Mouse (Mus musculus) liver, postnatal 0 days (tissue): ENCODE measurements around the gene Ube2ql1. TPM values are rescaled to one million over a fixed set of nuclear protein-coding genes. Genes with fewer than 3 reads are reported as not detected.

ENCODE experiments used
- ATAC-seq: fragments of 200-750 bp; cut with Nextera tagmentation; 2 replicates; pipeline ENCODE4 v1.8.0; 2017; ENCODE audit warnings: mild to moderate bottlenecking, moderate library complexity
- DNase-seq: peaks from one replicate; pipeline ENCODE4 v3.0.0-alpha.2; 2016
- H3K27ac ChIP-seq: fragments of 300-500 bp; sonication (generic); 2 replicates; pipeline ENCODE4 v1.5.1; 2014; ENCODE audit warnings: antibody characterized with exemption, moderate library complexity, mild to moderate bottlenecking, low read depth
- H3K27me3 ChIP-seq: fragments of 300-500 bp; sonication (generic); 2 replicates; pipeline ENCODE4 v1.6.1; 2014; ENCODE audit warnings: low read length, control low read depth, mixed read lengths; ENCODE audit not compliant: insufficient read depth
- H3K36me3 ChIP-seq: fragments of 300-500 bp; sonication (generic); replicated peaks from 2 replicates; pipeline ENCODE4 v1.6.1; 2014; ENCODE audit warnings: mild to moderate bottlenecking, control low read depth, low read length, moderate library complexity, mixed read lengths; ENCODE audit not compliant: insufficient read depth
- H3K4me1 ChIP-seq: fragments of 300-500 bp; sonication (generic); 2 replicates; pipeline ENCODE4 v1.6.1; 2014; ENCODE audit warnings: antibody characterized with exemption, mild to moderate bottlenecking, control low read depth; ENCODE audit not compliant: insufficient read depth
- H3K4me2 ChIP-seq: fragments of 300-500 bp; sonication (generic); 2 replicates; pipeline ENCODE4 v1.6.1; 2014; ENCODE audit warnings: low read depth, mild to moderate bottlenecking, low read length, moderate library complexity, mixed read lengths
- H3K4me3 ChIP-seq: fragments of 300-500 bp; sonication (generic); 2 replicates; pipeline ENCODE4 v1.5.1; 2014; ENCODE audit warnings: low read depth, low read length
- H3K9ac ChIP-seq: fragments of 300-500 bp; sonication (generic); replicated peaks from 2 replicates; pipeline ENCODE4 v1.6.1; 2014; ENCODE audit warnings: mild to moderate bottlenecking, moderate library complexity
- H3K9me3 ChIP-seq: fragments of 300-500 bp; sonication (generic); 2 replicates; pipeline ENCODE4 v1.6.1; 2016; ENCODE audit warnings: mild to moderate bottlenecking, control low read depth, low read length, mixed read lengths
- CTCF ChIP-seq: sonication (generic); IDR thresholded peaks from 2 replicates; pipeline ENCODE4 v1.5.1; 2016; ENCODE audit warnings: antibody characterized with exemption, low read depth
- EP300 ChIP-seq: IDR thresholded peaks from 2 replicates; pipeline ENCODE4 v1.6.1; 2016; ENCODE audit warnings: antibody characterized with exemption, low read depth, mild to moderate bottlenecking
- WGBS: fragments of 180-500 bp; shearing (Covaris S2); extraction: QIAGEN DNeasy Blood & Tissue Kit; methylation state at CpG from one replicate; pipeline ENCODE4 v1.1.7; 2014; ENCODE audit not compliant: insufficient replicate concordance; 5-methylcytosine and 5-hydroxymethylcytosine counted together
- polyA plus RNA-seq: library from polyadenylated mRNA; unstranded; fragments of >200 nt; fragmentation: Nextera tagmentation; extraction: Ambion mirVana; gene quantifications from 2 replicates; pipeline ENCODE4 v1.2.1, GENCODE M21; 2015

Ube2ql1 gene
- 0.09 TPM in 1 of 2 replicates, not detected in the other for polyA plus RNA-seq

DNA sequence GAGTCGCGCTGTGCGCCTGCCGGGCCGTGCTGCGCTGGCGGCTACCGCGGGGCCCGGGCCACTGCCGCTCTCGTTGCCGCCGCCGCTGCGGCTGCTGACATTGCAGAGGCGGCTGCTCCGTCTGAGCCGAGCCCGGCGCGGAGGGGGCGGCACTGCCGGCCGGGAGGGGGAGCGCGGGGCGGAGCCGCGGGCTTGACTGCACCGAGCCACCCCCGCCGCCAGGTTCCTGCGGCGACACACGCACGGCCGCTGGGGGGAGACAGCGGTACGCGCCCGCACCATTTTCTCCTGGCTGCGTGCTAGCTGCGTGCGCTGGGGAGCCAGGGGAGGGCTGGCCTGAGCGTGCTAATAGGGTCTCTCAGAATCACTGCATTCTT, at the start of gene Ube2ql1:
Gene Ube2ql1, minus strand, starts transcription at position 131 of the 377 bp plus-strand sequence.
- Histone ChIP-seq H3K4me1 (peaks cover 8% of the 10 kb centered on the region; the same call in 1 of the 2 replicates), H3K27ac (no peak within 1 kb of the TSS), H3K27me3 (peaks cover 47% of the 10 kb centered on the region), H3K9ac (peak within 1 kb of the TSS; percentile 38; the same call in 1 of the 2 replicates), H3K4me3 (peak within 1 kb of the TSS; percentile 56), H3K4me2 (peak within 1 kb of the TSS; percentile 85), H3K36me3 (no peaks in the 10 kb centered on the region), H3K9me3 (no peaks in the 10 kb centered on the region)
- 0% methylated on average over 14 of the region's 46 CpGs for WGBS
- peak; percentile 83 for DNase-seq
- peak; percentile 93 for ATAC-seq
- TF ChIP-seq CTCF, result peak; percentile 81
- TF ChIP-seq EP300, result no peak

DNA sequence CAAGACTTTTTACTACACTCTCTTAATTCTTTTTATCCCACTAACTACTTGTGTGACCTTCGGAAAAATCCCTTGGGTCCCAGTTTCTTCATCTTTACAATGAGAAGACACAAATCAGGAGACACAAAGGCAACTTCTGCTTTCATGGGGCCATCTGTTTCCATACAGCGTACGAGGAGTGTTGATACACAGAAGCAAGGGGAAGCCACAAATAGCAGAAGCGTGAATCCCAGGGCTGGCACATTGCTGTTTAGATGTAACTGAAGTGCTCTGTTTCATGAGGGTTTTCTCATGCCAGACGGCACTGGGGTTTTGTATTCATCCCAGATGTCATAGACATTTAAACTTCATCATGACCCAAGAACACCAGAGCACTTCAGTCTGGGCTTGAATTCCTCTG, 49.0 kb upstream of the Ube2ql1 start:
- 47% methylated on average over 5 of the region's 5 CpGs for WGBS

DNA sequence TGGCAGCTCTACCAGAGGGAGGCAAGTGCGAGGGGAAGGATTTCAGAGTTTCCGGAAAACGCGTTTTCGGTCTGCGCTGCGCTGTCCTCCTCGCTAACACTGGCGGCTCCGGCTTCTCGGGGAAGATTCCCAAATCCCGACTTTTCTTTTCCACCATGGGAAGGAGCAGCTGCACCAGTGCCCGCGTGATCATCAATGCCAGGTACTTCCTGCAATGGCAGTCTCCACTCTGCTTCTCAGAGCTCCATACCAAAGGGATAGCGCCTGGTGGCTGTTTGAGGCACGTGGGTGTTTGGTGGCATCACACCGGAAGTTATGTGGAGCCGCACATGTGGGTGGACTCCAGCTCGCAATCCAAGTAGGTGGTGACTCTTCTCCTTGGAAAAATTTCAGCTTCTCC, 38.5 kb upstream of the Ube2ql1 start:
- Histone ChIP-seq H3K27me3 (no peaks in the 10 kb centered on the region; the same call in 1 of the 2 replicates), H3K9me3 (no peaks in the 10 kb centered on the region), H3K4me3 (no peak overlapping the region), H3K9ac (no peak overlapping the region), H3K36me3 (no peaks in the 10 kb centered on the region), H3K27ac (no peak overlapping the region), H3K4me1 (no peaks in the 10 kb centered on the region), H3K4me2 (no peak overlapping the region)
- DNase-seq (no peak), ATAC-seq (no peak)
- 82% methylated on average over 19 of the region's 19 CpGs for WGBS
- TF ChIP-seq CTCF (no peak), EP300 (no peak)

More for the DNA sequence above, 49.0 kb upstream of the Ube2ql1 start:
- Histone ChIP-seq H3K9me3 (no peaks in the 10 kb centered on the region), H3K9ac (no peak overlapping the region), H3K27me3 (no peaks in the 10 kb centered on the region), H3K4me1 (no peaks in the 10 kb centered on the region), H3K4me3 (no peak overlapping the region), H3K4me2 (no peak overlapping the region), H3K36me3 (no peaks in the 10 kb centered on the region), H3K27ac (no peak overlapping the region)
- DNase-seq (no peak), ATAC-seq (no peak)
- no peak for TF ChIP-seq EP300
- no peak for TF ChIP-seq CTCF

- 65% methylated on average over 4 of the region's 4 CpGs for WGBS
- H3K36me3 ChIP-seq, result no peaks in the 10 kb centered on the region
- DNase-seq (no peak), ATAC-seq (no peak)
- no peak overlapping the region for H3K27ac ChIP-seq
- no peaks in the 10 kb centered on the region for H3K27me3 ChIP-seq
- no peak overlapping the region for H3K4me3 ChIP-seq
- H3K4me2 ChIP-seq, result no peak overlapping the region
- H3K9ac ChIP-seq, result no peak overlapping the region
- no peaks in the 10 kb centered on the region for H3K4me1 ChIP-seq
- no peaks in the 10 kb centered on the region for H3K9me3 ChIP-seq
- TF ChIP-seq EP300 (no peak), CTCF (no peak)
Measured at GRCm38 (mm10) chr13:69772358-69772757, 32.7 kb upstream of the Ube2ql1 start.

GRCm38 (mm10) chr13:69770538-69771456, 31.1 kb upstream of the Ube2ql1 start:
- H3K4me3 ChIP-seq, result no peak overlapping the region
- H3K36me3 ChIP-seq, result no peaks in the 10 kb centered on the region
- H3K27me3 ChIP-seq, result no peaks in the 10 kb centered on the region
- no peak for TF ChIP-seq CTCF
- no peak for TF ChIP-seq EP300
- no peaks in the 10 kb centered on the region for H3K4me1 ChIP-seq
- H3K27ac ChIP-seq, result no peak overlapping the region
- ATAC-seq (no peak), DNase-seq (no peak)
- no peaks in the 10 kb centered on the region for H3K9me3 ChIP-seq
- WGBS, result 63% methylated on average over 12 of the region's 12 CpGs
- no peak overlapping the region for H3K4me2 ChIP-seq
- H3K9ac ChIP-seq, result no peak overlapping the region

DNA sequence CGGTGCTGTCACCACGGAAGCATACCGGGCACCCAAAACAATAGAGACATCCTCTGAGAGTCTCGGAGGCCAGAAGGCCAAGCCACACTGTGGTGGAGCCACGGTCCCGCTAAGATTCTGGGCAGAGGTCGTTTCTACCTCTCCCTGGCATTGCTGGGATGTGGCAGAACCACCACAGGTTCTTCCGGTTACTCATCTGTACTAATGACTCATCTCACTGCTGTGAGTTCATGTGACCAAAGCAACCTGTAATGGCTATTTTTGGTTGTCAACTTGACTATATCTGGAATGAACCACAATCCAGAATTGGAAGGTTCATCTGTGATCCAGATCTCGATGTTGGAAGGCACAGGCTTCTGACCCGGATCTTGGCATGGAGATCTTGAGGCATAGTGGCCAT, 28.5 kb upstream of the Ube2ql1 start:
- Histone ChIP-seq H3K27me3 (no peaks in the 10 kb centered on the region), H3K4me2 (no peak overlapping the region), H3K27ac (no peak overlapping the region), H3K4me3 (no peak overlapping the region), H3K9me3 (no peaks in the 10 kb centered on the region), H3K4me1 (no peaks in the 10 kb centered on the region), H3K36me3 (no peaks in the 10 kb centered on the region), H3K9ac (no peak overlapping the region)
- DNase-seq, result no peak
- WGBS, result 78% methylated on average over 10 of the region's 10 CpGs
- ATAC-seq, result no peak
- TF ChIP-seq EP300 (no peak), CTCF (no peak)
